Mouse (Mus musculus) adipose tissue, adult 10 weeks (tissue): Measurements from ENCODE around the gene Spata31d1b. TPM values are rescaled to one million over a fixed set of nuclear protein-coding genes. Genes with fewer than 3 reads are reported as not detected.

Source experiments
- polyA plus RNA-seq: library from polyadenylated mRNA; stranded (reverse); fragments of 350-450 nt; fragmentation: Illumina TruSeq; extraction: RNeasy Lipid Tissue Mini Kit (QIAGEN cat#74804); gene quantifications from one replicate; pipeline ENCODE4 v1.2.3, GENCODE M21; 2014; ENCODE audit warnings: low read depth, low replicate concordance

Spata31d1b gene
- 0.82 TPM for polyA plus RNA-seq

DNA sequence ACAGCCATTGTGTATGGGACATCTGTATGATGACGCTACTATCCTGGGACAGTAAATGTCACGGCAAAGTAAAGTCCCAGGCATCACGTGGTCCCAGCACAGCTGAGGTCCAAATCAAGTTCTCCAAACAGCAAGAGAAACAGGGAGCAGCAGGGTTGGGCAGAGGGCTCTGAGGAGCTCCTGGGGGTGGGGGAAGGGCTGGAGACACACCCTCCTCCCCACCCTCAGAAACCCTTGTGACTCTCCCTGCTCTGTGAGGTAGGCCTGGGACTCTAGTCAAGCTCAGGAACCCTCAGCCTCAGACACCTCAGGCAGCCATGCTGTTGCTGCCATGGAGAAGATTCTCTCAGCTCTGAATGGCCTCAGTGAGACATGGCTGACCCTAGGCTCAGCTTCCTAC is at the start of gene Spata31d1b:
Gene Spata31d1b, plus strand, starts transcription at position 301 of the 400 bp plus-strand sequence.

DNA sequence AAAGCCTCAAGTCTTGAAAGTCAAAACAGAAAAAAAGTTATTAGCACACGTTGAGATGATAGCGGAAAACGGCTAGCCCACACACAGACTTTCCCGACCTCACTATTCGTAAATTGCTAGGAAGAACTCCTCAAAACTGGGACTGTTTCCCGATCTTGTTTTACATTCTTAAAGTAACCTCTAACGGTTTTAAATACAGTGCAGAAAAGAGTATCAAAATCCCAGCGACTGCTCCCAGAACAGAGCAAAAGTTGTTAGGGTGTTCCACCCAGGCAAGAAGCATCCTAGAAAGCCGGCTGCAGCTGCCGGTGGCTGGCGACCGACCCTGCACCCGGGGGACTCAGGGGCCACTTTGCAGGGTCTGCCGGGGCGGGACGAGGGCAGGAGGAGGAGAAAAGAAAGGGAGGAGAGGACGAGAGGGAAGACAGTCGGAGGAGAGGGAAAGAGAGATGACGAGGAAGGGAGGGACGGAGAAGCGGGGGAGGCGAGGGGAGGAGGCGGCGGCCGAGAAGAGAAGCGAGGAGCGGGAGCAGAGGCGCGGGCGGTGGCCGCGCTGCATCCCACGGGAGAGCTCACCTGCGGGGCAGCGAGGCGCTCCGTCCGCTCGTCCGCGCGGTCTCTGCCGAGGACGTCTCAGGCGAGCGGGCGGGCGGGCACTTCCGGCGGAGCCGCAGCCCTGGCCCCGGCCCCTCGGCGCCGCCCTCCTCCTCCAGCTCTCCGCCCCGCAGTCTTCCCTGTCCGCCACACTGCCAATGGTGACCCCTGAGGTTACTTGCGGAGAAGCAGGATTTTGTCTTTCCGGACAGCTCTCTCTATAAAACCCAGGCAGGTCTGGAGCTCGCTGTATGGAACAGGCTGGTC is 36.7 kb upstream of the Spata31d1b start, which contains the start of gene Golm1:
Gene Golm1, minus strand, starts transcription at position 661 of the 861 bp plus-strand sequence.

DNA sequence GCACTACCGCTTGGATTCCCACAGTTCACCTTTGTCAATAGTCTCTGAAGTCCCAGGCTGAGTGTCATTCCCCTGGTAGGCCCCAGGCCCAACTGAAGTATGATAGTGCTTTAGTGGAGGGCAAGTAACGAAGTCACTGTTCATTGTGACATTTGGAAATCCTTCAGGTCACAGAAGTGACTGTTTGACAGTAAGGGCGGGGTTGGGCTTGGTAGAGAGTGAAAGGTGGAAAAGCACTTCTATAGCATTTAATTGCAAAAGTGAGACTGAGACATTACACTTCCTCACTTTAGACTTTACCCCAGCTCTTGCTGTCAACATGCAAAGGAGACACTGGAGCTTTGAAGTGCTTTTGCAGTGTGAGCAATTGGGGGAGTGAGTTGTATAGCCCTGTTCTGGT is 18.1 kb upstream of the Spata31d1b start, which contains the start of gene 4921517D22Rik:
Gene 4921517D22Rik, minus strand, starts transcription at position 101 of the 400 bp plus-strand sequence.

GRCm38 (mm10) chr13:59710230-59710629 is 1.9 kb upstream of the Spata31d1b start, which contains the start of gene Spata31d1a:
Gene Spata31d1a, minus strand, starts transcription at chr13:59710330.

DNA sequence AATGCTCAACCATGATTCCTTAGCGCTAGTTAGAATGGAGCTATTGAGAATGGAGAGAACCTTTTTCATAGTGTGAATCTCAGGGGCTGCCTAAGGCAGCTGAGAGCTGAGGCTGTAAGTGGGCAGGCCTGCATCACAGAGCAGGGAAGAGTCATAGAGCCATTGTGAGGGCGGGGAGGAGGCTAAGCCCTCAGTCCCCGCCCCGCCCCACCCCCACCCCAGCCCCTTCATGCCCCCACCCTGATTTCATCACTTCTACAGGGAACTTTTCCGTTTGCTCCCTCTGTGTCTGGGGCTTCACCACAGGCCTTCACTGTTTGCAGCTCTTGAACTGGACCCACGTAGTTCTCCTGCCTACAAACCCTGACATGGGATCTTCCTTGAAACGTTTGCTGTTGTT is 19.6 kb downstream of the Spata31d1b start, which contains the start of gene Spata31d1d:
Gene Spata31d1d, minus strand, starts transcription at position 101 of the 400 bp plus-strand sequence.

GRCm38 (mm10) chr13:59746711-59747110 is 34.6 kb downstream of the Spata31d1b start, which contains the start of gene 1700014D04Rik:
Gene 1700014D04Rik, minus strand, starts transcription at chr13:59746752.

Other genes with a start within 250 kb of the Spata31d1b start
- 25.3 TPM for gene Agtpbp1, start 127.1 kb upstream of the Spata31d1b start, polyA plus RNA-seq
- 48.9 TPM for gene Naa35, start 127.0 kb upstream of the Spata31d1b start, polyA plus RNA-seq
- 34.6 TPM for gene Golm1, start 36.5 kb upstream of the Spata31d1b start, polyA plus RNA-seq
- 0.21 TPM for gene 4921517D22Rik, start 18.2 kb upstream of the Spata31d1b start, polyA plus RNA-seq
- gene Spata31d1a, start 2.0 kb upstream of the Spata31d1b start, polyA plus RNA-seq, result 0.60 TPM
- 0.78 TPM for gene Spata31d1d, start 19.5 kb downstream of the Spata31d1b start, polyA plus RNA-seq
- gene 1700014D04Rik, start 34.5 kb downstream of the Spata31d1b start, polyA plus RNA-seq, result 0.88 TPM
- 95.0 TPM for gene Isca1, start 57.5 kb downstream of the Spata31d1b start, polyA plus RNA-seq
- gene Gm49354, start 70.0 kb downstream of the Spata31d1b start, polyA plus RNA-seq, result not detected
- gene Tut7, start 110.9 kb downstream of the Spata31d1b start, polyA plus RNA-seq, result 46.6 TPM